Mouse (Mus musculus) left cerebral cortex, postnatal 10 days (tissue): ENCODE data around the gene Pde2a. TPM values are rescaled to one million over a fixed set of nuclear protein-coding genes. Genes with fewer than 3 reads are reported as not detected.
A peak's percentile ranks its signal among the peaks of the same experiment; 100 is the strongest.

Source experiments
- DNase-seq, 2 experiments: peaks; one replicate each; pipeline ENCODE4 v3.0.0; 2021 to 2022; ENCODE audit warnings: low spot score in 2 of 2, mixed read lengths in 1 of 2; ENCODE audit errors: extremely low spot score in 1 of 2
- intact Hi-C: fragments of 180-260 bp; cut with DNase I; formaldehyde crosslinking; loops from one replicate; pipeline ENCODE4 v1.15.1; 2025
- total RNA-seq, 2 experiments: library from RNA; stranded (reverse); gene quantifications; 2 replicates each; pipeline ENCODE4 v1.2.3; 2021

Pde2a gene
- total RNA-seq, 2 experiments from 2014 or later = 294 to 295 TPM

DNA sequence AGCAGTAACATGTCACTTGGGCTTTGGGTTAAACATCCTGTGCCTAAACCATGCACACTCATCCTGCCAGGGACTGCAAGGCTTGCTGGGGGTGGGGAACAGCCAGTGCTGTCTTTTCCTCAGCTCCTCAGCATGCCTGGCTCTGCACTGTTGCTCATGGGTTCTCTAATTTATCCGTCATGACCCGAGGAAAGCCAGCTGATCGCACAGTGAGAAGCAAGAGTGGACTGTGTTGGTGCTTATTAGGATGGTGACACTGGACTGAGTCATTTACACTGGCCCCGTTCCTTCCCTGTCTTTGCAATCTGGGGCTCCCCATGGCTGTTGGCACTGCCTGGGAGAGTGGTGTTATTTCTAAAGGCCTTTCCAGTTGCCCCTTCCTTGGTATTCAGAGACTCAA lies 22.7 kb downstream of the Pde2a start:
- DNase-seq = no peak
- intact Hi-C loops = no loop called here

DNA sequence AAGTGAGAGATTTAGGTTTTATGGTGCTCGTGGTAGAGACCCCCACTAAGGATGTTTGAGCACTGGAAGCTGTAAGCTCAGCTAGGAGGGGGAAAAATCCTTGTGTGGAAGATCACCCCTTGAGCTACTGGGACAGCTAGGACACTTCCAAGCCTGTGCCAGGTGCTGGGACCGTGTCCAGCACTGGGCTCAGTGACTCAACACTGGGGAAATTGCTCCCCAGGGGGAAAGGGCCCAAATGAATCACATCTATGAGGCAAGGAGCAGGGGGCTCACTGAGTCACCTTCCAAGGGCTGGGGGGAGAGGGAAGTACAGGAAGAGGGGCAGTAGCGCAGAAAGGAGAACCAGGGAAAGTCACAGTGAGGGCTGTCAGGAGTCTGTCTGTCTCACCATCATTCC lies 28.4 kb downstream of the Pde2a start:
- intact Hi-C loops = loop anchor here (2.0 kb wide), 2 partner anchors 53 to 91 kb away; no protein-coding TSS in a partner anchor
- DNase-seq = no peak

DNA sequence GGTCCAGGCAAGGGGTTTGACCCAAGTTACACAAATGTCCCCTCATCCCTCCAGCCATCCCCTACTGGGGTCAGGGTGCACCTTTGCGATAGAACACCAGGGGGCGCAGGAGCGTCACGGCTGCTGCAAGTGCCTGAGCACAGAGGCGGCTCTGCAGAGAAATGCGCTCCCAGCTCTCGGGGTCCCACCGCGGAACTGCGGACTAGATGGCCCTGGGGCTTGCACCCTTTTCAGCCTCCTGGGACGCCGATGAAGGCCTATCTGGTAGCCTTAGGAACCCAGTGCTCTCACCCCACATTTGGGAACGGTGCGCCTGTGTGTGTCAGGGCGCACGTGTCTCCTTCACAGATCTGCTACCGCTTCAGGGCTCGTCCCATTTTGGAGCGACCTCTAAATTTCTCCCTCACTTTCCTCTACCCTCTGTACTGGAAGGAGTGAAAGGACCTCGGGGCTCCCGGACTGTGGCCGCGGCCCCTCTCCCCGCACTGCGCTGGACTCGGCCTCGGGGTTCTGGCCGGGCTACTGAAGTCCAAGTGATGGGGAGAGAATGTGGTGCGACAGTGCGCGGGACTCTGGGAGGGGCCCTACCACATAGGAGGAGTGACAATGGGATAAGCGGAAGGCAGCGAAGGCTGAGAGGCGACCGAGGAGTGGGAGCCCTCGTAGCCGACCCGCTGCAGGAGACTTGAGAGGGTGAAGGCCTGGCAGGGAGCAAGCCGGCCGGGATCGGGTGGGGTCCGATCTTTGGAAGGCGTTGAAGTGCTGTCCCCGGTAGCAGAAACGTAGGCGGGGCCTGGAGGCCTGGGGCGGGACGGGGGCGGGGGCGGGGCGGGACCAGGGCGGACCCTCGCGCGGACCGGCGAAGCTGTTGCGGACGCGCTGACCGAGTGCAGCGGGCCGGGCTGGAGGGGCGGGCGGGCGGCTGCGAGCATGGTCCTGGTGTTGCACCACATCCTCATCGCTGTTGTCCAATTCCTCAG lies 29.2 kb downstream of the Pde2a start:
- intact Hi-C loops = loop anchor here (2.0 kb wide), 2 partner anchors 52 to 90 kb away; no protein-coding TSS in a partner anchor

DNA sequence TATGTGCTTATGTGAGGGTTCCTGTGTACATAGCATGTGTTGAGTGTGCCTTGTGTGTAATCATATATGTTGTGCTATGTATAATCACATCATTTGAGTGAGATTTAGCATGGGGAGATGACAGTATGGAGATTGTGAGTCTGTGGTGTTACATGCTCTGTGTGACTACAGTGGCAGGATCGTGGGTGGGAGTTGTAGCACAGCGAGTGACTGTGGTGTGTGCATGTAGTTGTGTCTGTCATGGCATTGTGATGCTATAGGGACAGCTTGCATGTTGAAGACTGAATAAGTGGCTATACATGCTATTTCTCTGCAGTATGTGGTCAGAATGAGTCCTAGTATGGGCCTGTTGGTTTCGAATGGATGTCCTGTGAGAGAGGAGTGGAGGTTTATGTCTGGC lies 31.2 kb downstream of the Pde2a start:
- intact Hi-C loops = no loop called here
- no peak for DNase-seq

More for the DNA sequence above, 29.2 kb downstream of the Pde2a start:
- DNase-seq = peak; percentile 79 to 90

DNA sequence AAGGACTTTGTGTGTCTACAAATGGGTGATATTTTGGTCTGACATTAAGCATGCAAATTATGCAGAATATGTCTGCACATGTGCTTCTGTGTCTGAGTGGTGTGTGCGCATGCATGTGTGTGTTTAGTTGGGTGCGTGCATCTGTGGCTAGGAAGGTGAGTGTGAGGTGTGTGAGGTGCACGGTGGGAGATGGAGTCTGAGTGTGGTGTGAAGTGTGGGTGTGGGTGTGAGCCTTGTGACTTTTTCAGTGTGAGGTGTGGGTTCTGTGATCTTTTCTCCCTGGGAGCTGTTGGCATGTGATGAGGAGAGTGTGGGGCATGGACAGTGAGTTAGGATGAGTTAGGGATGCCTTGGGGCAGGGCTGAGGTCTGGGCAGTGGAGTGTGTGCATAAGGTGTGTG lies 31.8 kb downstream of the Pde2a start:
- no peak for DNase-seq
- intact Hi-C loops = no loop called here

DNA sequence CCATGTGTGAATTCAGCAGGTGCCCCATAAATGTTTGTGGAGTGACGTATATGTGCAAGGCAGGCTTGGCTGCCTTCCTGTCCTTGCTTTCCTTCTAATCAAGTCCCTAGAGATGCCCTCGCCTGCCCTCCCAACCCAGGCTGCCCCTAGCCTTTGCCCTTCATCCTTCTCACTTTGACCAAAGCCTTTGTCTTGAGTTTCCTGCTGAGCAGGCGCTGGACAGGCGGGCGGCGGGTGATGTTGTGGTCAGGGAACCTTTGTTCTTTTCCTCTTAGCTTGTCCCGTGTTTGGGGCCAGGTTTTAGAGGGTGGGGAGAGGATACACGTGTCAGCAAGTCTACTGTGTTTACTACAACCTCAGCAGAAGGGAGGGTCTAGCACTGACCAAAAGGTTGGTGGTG lies 32.2 kb downstream of the Pde2a start:
- peak in 1 of 2 experiments; percentile 77 for DNase-seq
- intact Hi-C loops = no loop called here

DNA sequence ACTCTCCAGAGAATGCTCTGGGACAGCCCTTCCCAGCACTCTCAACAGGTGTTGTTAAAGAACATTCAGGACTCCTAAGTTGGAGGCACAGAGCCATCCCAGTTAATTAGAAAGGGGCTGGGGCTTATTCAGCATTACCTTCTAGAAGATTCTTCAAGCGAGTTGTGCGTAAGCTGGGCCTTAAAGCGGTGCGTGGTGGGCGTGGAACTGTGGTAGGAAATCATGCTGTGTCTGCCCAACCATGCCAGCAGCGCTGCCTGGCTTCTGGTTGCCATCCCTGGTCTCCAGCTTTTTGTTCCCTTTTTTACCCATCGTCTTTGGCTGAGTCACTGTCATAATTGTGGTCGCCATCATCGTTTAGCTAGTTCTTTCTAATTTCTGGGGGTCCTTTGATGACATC lies 33.0 kb downstream of the Pde2a start:
- DNase-seq = no peak
- intact Hi-C loops = no loop called here

DNA sequence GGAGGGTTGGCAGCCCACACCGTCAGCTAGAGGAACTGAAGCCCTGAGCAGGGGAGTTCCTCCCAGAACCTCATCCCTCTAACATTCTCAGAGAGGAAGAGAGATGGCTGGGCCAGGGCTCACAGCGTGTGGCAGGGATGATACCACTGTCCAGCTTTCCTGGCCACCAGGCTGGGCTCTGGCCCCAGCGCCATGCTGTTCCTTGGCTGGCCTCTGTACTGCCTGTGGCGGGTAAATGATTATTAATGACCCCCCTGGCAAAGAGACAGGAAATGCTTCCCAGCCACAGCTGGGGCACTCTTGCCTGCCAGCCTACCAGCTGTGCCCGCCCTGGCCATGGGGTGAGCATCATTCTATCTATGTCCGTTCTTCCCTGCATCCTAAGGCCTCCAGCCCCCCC lies 33.6 kb downstream of the Pde2a start:
- DNase-seq = no peak

DNA sequence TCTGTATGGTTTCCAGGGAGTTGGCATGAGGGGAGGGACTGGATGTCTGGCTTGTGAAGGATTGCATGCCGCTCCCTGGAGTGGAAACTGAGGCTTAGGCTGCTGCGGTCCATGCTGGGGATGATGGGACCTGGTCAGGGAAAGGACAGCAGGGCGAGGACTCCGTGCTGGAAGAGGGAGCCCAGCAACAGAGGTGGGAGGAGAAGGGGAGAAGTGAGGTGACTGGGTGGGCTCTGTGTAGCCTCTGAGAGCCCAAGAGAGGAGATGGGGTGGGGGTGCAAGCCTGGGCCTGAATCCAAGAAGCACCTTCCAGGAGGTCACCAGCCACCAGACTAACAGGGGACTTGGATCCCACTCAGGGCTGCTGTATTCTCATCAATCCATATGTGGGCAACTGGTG lies 34.8 kb downstream of the Pde2a start:
- DNase-seq = no peak
- intact Hi-C loops = no loop called here

More for the DNA sequence above, 33.6 kb downstream of the Pde2a start:
- intact Hi-C loops = no loop called here

DNA sequence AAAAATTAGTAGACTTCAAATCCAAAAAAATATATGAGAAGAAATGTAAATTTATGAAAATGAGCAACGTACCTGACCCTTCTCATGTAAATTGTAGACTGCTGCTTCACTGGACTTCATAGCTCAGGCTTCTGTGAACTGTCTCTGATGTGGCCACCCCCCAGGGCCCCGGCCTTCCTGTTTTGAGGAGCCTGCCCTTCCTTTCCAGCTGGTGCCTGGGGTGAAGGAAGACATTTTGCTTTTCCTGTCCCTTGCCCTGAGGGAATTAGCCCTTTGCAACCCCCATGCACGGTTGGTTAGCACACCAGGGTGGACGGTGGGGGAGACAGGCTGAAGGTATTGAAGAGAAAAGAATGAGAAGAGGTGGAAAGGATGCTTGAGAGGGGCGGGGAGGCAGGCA lies 35.3 kb downstream of the Pde2a start:
- DNase-seq = peak in 1 of 2 experiments; percentile 83
- intact Hi-C loops = no loop called here

DNA sequence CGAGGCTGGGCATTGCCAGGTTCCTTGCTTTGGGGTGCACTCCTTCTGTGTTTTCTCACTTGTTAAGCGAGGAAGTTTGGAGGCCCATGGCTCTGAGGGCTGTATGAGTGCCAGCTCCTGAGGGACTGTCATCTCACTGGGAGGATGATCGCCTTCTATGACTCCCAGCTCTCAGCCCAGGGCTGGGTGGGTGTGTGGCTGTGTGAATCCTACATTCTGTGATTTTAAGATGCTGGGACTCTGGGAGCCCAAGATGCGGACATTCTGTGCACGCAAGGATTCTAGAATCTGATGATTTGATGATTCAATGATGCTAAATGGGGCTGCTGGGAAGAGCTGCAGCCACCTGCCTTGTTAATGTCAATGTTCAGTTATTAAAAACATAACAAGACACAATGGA lies 35.8 kb downstream of the Pde2a start:
- intact Hi-C loops = no loop called here
- DNase-seq = no peak

DNA sequence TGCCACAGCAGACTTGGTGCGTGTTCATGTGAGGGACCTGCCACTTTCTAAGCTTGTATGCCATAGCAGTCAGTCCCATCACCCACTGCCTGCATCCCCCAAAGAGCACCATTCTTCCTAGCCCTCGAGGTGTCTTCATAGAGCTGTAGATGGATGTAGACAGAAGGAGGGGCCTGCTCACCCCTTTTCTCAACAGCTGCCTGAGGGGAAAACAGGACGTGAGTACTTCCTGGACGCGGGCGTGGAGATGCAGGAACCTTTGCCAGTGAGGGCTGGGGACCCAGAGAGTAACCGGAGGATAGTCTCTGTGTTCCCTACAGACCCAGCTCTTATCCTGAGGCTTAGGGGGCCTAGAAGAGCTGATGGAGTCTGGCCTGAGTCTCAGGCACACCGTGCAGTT lies 36.3 kb downstream of the Pde2a start:
- intact Hi-C loops = no loop called here
- peak in 1 of 2 experiments; percentile 67 for DNase-seq

DNA sequence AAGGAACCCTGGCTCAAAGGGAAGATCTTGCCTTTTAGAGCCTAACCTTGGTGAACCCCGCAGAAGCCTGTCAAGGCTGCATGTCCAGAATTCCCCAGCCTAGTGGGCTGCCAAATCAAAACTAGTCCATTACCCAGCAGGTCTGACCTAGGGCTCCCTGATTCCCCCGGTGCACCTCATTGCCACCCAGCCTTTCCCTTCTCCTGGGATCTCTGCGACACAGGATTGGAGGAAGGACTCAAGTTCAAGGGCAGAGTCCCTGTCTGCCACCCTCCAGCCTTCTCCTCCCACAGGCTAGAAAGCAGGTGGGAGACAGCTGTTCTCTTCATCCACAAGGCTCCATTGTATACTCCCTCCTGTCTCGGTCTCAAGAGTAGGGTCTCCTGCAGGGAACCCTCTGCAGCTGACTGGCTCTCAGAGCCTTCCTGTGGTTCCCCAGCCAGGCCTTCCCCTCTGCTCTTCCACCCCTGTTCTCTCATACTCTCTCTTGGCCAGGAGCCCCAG lies 36.8 kb downstream of the Pde2a start:
- intact Hi-C loops = no loop called here
- no peak for DNase-seq

DNA sequence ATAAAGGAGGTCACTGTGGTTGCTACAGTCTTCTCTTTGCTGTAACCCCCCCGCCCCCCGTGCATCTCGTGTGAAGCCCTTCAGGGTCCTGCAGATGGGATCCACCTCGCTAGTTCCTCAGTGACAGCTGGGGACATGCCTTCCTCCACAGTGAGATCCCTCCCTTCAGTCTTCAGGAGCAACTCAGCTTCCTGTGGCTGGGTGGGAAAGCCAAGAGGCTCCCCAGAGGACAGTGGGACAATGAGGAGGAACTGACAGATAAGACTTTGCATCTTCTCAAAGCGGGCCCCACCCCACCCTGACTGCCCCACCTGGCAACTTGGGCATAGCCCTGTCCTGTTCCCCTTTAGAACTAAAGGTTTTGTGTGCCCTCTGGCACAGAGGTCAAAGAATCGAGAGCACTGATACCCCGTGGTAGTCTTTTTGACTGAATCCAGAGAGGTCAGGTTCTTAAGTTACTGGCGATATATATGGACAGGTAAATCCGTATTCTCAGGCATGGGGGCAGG lies 37.9 kb downstream of the Pde2a start:
- no peak for DNase-seq
- intact Hi-C loops = no loop called here

DNA sequence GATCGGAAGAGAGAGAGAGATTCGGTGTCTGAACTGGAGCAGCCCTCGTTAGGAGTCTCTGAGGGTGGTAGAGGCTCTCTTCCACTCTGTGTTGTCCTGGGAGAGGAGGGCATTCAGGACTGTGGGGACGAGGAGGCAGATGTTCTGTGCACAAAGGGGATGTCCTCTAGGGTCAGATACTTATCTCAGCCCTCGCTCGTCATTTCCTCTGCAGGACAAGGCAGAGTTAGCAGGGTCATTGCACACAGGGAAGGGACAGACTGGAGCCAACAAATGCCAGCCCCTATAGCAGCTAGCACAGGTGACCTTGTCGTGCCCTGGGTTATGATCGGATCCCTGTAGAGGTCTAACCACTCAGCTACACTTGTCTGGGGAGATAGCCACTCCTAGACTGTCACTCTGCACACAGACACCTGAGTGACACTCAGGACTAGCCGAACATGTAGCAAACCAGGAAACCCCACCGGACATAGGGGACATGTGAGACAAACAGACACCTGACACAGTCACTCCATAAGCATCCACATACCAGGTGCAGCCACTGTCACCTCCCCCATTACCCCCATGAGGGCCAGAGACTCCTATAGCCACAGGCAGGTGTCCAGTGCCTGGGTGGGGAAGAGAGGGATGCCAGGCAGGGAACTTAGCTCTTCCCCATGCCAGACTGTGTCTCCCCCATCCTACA lies 38.6 kb downstream of the Pde2a start:
- intact Hi-C loops = no loop called here

DNA sequence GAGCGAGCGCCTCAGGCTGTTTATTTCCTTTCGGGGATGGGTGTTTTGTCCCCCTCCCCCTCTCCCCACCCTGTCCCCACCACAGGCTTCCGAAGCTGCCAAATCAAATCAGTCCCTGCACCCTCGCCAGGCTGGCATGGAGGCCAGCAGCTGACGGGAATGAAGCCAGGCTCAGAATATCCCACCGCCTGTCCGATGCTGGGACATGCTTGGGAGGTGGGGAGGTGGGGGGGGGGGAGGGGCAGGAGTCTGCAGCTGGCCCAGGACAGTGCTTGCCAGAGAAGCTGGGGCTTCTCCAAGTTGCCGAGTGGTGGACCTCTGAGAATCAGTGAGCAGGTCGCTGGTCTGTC lies 39.1 kb downstream of the Pde2a start:
- intact Hi-C loops = no loop called here
- peak; percentile 69 to 79 for DNase-seq

More for the DNA sequence above, 38.6 kb downstream of the Pde2a start:
- no peak for DNase-seq

DNA sequence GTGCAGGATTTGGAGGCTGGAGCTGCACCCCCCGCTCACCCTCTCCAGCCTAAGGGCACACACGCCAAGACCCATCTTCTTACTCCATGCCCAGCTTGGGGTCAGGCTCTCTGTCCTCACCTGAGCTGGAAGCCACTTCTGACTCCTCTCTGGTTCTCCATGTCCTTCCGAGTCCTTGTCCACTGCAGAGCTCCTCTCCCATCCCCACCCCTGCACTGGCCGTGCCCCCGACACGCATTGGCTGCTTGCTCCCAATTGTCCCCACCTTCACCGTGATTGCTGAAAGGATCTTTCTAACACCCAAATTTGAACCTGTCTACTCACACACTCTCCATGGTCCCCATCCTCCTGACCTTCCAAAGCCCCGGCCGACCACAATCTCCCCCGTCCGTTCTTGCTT lies 40.1 kb downstream of the Pde2a start:
- intact Hi-C loops = no loop called here
- no peak for DNase-seq

DNA sequence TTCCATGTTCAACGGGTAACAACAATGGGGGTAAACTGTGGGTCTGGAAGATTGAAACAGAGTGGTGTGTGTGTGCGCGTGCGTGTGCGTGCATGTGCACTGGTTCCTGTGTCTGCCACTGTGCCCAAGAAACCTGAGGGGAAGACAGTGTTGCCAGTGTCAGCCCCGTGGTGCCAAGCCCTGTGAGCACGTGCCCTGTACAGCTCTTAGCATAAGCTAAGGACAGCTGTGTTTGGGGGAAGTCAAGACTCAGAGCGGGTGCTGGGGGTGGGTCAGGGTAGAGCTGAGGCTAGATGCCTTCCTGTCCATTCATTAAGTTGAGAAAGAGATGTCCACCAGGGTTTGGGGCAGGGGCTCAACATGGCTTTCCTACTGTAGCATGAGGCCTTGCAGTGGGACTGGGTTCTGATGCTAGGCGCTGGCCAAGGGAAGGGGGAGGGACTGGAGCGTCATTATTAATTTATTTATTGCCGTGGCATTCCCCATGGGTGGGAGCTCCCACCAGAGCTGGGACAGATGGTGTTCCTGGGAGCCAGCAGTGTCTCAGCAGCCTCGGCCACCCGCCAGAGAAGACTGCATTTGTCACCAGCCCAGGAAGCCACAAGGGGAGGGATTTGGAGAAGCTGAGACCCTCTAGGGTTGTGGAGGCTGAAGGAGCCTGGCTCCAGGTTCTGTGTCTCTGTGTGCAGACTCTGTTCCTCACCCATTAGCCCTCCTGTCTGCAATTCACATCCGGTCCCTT lies 41.0 kb downstream of the Pde2a start:
- DNase-seq = peak; percentile 70 to 76
- intact Hi-C loops = no loop called here

DNA sequence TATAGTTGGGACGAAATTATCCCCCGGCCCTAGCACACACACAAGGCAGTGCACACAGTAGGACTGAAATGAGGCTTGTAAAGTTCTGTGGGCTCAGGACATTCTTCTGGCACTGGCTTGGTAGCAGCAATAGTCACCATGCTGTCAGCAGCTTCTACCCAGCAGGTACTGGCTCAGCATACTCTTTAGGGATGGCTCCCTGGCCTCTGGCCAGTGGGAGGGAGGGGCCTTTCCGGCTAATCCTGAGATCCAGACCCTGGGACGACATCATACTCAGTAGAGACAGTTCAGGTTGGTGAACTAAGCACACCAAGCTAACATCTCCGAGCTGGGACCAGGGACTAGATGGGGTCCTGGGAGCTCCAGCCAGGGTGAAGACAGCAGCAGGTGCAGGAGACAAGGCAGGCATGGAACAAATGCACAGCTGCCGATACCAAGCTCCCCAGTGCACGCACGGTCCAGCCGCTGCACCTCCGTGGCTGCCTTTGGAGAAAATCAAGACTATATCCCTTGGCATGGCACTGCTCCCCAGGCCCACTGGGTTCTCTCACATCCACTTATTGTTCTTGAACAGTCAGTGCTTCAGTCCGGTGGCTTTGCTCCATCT lies 42.3 kb downstream of the Pde2a start:
- no peak for DNase-seq
- intact Hi-C loops = no loop called here
